Mouse (Mus musculus): ENCODE results near the gene Acd. TPM values are rescaled to one million over a fixed set of nuclear protein-coding genes. Genes with fewer than 3 reads are reported as not detected.

Gene Acd
- total RNA-seq, 2 experiments from 2014 or later = 21.1 to 23.9 TPM

DNA sequence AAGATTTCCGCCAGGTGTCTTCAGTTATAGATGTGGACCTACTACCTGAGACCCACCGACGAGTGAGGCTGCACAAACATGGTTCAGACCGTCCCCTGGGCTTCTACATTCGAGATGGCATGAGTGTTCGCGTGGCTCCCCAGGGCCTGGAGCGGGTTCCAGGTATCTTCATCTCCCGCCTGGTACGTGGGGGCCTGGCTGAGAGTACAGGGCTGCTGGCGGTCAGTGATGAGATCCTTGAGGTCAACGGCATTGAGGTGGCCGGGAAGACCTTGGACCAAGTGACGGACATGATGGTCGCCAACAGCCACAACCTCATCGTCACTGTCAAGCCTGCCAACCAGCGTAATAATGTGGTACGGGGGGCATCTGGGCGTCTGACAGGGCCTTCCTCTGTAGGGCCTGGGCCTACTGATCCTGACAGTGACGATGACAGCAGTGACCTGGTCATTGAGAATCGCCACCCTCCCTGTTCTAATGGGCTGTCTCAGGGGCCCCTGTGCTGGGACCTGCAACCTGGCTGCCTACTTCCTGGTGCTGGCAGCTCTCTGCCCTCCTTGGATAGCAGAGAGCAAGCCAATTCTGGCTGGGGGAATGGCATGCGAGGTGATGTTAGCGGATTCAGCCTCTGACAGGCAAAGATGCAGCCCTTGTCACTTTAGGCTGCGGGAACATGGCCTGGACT, 2.0 kb upstream of the Acd start:
- no peak for DNase-seq (ENCODE audit: low spot score in 2 of 2)

DNA sequence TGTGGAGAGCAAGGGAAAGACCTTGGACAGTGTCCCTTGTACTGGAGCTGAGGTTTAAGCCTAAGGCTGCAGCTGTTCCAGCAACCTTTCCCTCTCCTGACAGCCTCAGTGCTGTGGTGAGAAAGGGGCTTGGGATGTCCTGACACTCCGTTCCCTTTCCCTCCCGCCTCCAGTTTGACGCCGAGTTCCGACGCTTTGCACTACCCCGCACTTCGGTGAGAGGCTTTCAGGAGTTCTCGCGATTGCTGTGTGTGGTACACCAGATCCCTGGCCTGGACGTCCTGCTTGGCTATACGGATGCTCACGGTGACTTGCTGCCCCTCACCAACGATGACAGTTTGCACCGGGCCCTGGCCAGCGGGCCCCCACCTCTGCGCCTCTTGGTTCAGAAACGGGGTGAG, 1.1 kb upstream of the Acd start:
- DNase-seq (ENCODE audit: low spot score in 2 of 2) = no peak

DNA sequence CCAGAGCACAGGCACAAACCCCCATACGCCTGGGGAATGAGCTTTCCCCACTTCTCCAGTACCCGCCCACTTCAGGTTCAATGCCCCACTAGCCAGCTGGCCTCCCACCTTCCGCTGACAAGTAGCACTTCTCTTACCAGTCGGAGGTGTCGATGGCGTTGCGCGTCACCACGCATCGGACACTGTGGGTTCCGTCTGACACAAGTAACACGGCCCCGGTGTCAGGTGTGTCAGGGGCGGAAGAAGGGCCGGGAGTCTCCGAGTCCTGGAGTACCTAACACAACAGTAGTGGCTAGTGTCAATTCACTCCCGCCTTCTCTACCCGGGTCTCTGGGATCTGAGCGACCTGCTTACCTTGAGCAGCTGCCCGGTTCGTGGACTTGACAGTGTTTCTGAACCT, 336 bp downstream of the Acd start:
- no peak for DNase-seq (ENCODE audit: low spot score in 2 of 2)

DNA sequence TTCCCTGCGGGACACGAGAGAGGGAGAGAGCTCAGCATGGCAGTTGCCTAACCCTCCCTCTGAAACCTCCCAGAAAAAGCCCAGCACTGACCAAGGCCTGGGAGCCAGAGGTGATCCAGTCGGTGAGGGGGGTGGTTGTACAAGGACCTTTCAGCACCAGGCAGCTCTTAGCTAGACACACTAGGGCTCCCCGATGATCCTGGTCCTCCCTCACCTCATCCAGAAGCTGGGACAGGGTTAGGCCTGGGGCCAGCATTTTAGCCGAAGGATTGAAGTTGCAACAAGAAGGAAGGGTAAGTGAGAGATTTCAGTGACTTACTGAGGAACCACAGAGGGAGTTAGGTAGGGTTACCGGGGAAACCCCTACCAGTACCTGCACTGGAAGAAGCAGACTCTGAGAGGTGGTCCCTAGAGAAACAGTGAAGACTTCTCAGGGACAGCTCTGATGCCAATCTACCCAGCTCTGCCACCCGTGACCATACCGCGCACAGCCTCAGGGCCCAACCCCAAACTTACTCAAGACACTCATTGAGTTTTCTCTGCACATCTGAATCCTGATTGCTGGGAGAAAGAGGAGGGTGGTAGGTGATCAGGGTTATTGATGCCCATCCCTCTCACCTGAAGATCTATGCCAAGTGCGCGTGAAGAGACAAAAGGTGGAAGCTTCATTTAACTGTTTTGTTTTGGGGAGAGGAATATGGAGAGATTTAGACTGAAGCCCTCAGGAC, 1.2 kb downstream of the Acd start:
- DNase-seq (ENCODE audit: low spot score in 2 of 2) = no peak

DNA sequence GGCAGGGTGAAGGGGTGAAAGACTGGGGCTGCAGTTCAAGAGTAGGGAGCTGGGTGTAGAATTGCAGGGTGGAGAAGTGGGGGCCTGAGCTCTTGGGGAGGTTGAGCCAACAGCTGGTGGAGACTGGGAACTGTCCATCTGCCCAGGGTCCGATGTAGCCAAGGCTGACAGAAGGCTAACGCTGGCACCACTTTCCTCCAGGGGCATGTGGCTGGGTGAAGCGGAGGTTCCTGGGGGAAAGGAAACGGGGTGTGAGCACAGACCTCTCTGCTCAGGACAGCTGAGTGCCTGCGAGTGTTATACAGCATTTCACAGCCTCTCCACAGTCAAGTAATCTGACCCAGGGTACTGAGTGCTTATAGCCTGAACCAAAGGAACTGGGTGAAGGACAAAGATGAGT, 2.2 kb downstream of the Acd start:
- DNase-seq (ENCODE audit: low spot score in 2 of 2) = no peak

- DNase-seq (ENCODE audit: low spot score in 2 of 2) = no peak
Measured at GRCm38 (mm10) chr8:105697196-105697780, 3.6 kb downstream of the Acd start.

- DNase-seq (ENCODE audit: low spot score in 2 of 2) = no peak
Measured at GRCm38 (mm10) chr8:105695080-105695780, 5.7 kb downstream of the Acd start.

- no peak for DNase-seq (ENCODE audit: low spot score in 2 of 2)
Measured at GRCm38 (mm10) chr8:105694051-105694799, 6.7 kb downstream of the Acd start.

- DNase-seq (ENCODE audit: low spot score in 2 of 2) = peak; percentile 67 to 78
Measured at GRCm38 (mm10) chr8:105693648-105694047, 7.3 kb downstream of the Acd start.

DNA sequence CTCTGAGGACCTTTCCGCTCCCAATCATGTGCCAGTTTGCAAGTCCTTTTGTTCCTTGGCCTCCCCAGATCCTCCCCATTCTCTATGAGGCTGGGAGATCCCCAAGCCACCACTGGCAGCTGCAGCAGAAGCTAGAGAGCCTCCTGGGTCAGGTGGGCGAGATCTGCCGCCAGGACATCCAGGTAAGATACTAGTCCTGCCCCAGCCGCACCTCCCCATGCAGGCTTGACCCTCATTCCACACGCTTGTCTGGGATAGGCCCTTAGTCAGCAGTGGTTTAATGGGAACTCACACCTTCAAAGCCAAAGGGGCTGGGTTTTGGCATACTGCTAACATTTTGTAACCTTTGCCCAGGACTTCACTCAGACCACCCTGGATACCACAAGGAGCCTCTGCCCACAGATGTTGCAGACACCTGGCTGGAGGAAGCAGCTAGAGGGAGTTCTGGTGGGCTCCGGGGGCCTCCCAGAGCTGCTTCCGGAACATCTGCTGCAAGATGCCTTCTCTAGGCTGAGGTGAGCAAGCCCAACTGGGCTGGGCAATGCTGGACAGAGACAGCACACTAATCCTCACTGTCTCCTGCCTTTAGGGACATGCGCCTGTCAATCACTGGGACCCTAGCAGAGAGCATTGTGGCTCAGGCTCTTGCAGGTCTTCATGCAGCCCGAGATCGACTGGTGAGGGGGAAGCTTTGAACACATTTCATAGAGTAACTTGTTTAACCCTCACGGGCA, 8.3 kb downstream of the Acd start:
- no peak for DNase-seq (ENCODE audit: low spot score in 2 of 2)

DNA sequence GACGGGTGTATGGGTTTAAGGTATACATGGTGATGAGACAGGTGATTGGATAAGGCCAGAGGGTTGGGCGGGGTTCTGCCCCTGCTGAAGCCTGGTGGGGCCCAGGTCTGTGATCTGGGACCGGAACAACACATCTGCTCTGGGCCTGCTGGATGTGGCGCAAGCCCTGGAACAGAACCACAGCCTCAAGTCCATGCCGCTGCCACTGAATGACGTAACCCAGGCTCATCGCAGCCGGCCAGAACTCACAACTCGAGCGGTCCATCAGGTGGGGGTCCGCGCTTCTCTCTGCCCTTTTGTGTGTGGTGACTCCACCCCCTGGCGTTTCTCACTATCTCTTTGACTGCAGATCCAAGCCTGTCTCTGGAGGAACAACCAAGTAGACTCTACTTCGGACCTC, 9.9 kb downstream of the Acd start:
- DNase-seq (ENCODE audit: low spot score in 2 of 2) = no peak

- no peak for DNase-seq (ENCODE audit: low spot score in 2 of 2)
Measured at GRCm38 (mm10) chr8:105689983-105690360, 10.9 kb downstream of the Acd start.

- no peak for DNase-seq (ENCODE audit: low spot score in 2 of 2)
Measured at GRCm38 (mm10) chr8:105689256-105689982, 11.5 kb downstream of the Acd start.

DNA sequence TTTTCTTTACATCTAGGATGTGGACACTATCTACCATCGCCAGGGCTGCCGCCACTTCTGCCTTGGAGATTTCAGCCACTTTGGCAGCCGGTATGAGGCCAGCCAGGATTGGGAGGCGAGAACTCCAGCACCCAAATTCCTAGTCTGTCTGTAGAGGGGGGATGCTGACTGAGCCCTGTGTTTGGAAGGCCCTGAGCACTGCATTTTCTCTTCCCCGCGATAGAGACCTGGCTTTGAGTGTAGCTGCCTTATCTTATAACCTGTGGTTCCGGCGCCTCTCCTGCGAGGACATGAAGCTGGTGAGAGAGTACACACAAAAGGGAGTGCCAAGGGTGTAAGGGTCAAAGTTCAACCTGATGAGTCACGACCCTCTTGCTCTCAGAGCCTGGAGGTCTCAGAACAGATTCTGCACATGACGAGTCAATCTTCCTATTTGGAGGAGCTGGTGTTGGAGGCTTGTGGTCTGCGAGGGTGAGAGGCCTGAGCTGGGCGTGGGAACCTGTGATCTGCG, 12.6 kb downstream of the Acd start:
- DNase-seq (ENCODE audit: low spot score in 2 of 2) = no peak

DNA sequence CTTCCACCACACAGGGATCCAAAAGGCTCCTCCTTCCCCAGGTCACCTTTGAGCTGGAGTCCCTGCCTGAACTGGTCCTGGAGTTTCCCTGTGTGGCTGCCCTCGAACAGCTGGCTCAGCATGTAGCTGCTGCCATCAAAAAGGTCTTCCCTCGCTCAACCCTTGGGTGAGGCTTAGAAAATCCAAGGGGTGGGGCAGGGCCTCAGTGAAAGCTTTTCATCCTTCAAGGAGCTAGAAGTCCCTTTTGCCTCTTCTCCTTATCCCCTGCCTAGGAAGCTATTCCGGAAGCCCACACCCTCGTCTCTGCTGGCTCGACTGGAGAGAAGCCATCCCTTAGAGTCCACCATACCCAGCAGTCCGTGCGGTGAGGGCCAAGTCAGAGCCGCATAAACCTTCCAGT, 13.4 kb downstream of the Acd start:
- no peak for DNase-seq (ENCODE audit: low spot score in 2 of 2)

DNA sequence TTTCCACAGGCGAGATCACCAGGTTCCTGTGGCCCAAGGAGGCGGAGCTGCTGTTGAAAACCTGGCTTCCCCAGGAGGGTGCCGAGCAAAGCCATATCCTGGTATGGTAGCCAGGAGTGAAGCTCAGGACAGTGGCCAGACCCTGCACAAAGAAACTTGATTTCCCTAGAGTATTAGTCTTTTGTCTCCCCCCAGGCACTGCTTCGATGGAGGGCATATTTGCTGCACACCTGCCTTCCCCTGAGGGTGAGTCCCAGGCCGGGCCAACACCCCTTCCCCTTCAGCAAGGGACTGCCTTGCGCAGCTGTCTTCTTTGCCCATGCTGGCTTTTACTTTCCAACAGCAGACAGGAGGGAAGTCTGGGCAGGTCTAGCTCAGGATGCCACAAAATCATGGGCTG, 14.4 kb downstream of the Acd start:
- DNase-seq (ENCODE audit: low spot score in 2 of 2) = no peak

GRCm38 (mm10) chr8:105685796-105686308, 15.1 kb downstream of the Acd start, which contains the start of gene Carmil2:
Carmil2 (plus strand) TSS chr8:105686274.
- peak; percentile 51 to 72 for DNase-seq (ENCODE audit: low spot score in 2 of 2)

DNA sequence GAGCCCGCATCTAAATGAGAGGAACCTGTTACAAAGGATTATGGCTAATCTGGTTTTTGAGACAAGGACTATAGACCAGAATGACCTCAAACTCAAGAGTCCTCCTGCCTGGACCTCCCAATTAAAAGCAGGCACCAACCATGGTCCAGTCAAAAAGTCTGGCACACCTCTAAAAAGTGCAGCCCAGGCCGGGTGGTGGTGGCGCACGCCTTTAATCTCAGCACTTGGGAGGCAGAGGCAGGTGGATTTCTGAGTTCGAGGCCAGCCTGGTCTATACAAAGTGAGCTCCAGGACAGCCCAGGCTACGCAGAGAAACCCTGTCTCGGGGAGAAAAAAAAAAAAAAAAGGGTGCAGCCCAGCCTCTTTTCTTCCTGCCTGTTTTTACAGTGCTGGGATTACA, 15.6 kb downstream of the Acd start:
- DNase-seq (ENCODE audit: low spot score in 2 of 2) = no peak

- no peak for DNase-seq (ENCODE audit: low spot score in 2 of 2)
Measured at GRCm38 (mm10) chr8:105677891-105678290, 23.0 kb downstream of the Acd start.
